Mouse (Mus musculus): ENCODE measurements around the gene Rapgef5.

The Rapgef5 gene

DNA sequence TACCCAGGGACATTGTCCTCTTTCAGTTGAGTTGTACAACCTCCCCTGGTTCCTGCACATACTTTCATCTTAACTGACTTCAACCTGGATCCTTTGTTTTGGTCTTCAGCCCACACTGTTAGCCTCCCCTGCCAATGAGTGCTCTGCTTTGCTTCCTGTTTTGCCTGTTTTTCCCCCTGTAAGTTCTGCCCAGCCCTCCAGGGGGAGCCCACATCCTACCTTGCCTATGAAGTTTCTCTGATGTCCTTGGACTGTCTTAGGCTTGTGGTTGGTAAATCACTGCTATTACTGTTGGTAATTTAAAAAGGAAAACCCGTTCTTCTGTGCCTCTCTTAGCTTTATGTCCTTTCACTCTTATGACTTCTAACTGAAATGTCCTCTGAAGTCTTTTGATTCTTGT lies 69.8 kb downstream of the Rapgef5 start:
- in situ Hi-C loops (cut with MboI; ENCODE audit: low pct_unique_long_range_greater_than_20kb in 1 of 2, low sequenced_read_pairs in 2 of 2, unreplicated experiment in 1 of 2), result loop anchor here (10.0 kb wide), 1 partner anchor 179 kb away; no protein-coding TSS in a partner anchor

DNA sequence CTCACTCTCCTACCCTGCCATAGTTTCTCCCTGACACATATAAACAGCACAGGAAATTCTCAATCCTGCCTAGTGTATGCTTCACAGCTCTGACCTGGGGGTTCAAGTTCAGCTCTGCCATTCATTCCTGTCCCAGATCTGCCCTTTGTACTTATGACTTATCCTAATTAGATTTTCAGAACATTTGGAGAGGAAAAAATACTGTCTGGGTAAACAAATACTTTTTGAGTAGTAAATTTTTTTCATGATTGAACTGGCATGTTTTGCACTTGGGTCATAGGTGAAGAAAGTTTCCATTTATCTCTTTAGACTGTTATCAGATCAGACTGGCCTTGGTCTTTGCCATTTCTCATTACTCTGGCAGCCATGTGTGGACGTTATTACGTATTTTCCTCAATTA lies 72.9 kb downstream of the Rapgef5 start:
- in situ Hi-C loops (cut with MboI; ENCODE audit: low pct_unique_long_range_greater_than_20kb in 1 of 2, low sequenced_read_pairs in 2 of 2, unreplicated experiment in 1 of 2), result loop anchor here (10.0 kb wide), 1 partner anchor 176 kb away; no protein-coding TSS in a partner anchor

DNA sequence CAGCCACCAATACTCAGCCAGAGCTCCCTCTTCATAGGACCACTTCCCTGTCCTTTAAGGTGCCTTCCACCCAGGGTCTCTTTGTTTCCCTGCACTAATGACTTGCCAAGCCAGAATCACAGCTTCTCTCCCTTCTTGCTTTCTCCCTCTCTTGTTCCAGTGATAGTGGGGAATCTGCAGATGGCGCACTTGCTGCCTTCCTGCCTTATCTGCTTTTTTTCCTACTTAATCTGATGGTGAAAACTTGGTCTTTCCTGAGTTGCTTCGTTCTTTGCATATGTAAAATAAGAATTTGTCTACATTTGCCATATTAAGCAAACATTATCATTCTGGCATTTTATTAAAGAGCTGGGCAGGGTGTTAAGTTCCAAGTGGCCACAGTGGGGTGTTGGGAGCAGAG lies 75.7 kb downstream of the Rapgef5 start:
- in situ Hi-C loops (cut with MboI; ENCODE audit: low pct_unique_long_range_greater_than_20kb in 1 of 2, low sequenced_read_pairs in 2 of 2, unreplicated experiment in 1 of 2), result no loop called here

DNA sequence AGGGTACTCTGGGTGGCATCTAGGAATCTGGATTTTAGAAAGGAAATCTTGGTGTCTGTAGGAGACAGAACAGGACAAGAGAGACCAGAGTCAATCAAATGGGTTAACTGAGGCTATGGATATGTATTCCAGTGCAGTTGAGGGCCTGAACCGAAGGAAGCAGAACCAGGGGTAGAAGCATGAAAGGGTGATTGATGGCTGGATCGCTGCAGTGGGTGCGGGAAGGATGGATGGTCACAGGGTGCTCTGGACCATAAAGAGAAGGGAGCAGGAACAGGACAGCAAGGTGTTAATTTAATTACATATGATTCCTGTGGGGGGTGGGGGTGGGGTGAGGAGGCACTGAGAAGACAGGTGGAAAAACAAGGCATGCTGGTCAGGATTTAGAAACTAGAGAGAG lies 76.3 kb downstream of the Rapgef5 start:
- in situ Hi-C loops (cut with MboI; ENCODE audit: low pct_unique_long_range_greater_than_20kb in 1 of 2, low sequenced_read_pairs in 2 of 2, unreplicated experiment in 1 of 2), result no loop called here

DNA sequence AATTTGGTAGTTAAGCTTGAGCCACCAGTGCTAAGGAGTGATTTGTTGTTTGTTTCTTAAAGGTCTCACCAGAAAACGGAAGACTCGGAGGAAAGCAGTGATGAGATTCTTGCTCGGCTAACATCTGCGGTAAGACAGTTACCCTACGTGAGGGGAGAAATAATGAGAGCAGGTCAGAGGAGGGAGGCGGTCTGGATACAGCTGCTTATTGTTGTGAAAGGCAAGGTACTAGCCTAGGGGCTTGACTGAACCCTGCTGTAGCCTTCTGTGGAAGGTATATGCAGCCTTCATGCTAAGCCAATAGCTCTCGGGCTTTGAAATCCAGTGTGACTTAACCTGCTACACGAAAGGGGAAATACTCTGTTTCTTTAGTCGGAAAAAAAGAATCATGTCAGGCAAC lies 78.9 kb downstream of the Rapgef5 start:
- in situ Hi-C loops (cut with MboI; ENCODE audit: low pct_unique_long_range_greater_than_20kb in 1 of 2, low sequenced_read_pairs in 2 of 2, unreplicated experiment in 1 of 2), result no loop called here

DNA sequence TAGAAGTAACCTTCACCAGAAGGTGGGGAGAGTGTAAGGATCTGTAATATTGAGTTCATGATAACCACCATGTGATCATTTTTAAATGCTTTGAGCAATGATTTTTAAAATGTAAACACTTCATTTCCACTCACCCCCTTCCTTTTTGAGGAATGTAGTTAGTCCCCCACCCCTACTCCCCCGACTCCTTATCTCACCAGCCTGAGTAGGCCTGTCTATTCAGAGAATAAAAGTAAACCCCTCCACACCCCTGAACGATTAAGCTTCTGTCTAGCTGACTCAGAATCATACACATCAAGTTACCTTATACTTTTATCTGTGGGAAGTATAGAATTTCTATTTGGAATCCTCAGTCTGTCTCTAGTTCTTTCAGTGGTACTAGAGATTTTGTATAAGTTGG lies 81.9 kb downstream of the Rapgef5 start:
- in situ Hi-C loops (cut with MboI; ENCODE audit: low pct_unique_long_range_greater_than_20kb in 1 of 2, low sequenced_read_pairs in 2 of 2, unreplicated experiment in 1 of 2), result no loop called here

DNA sequence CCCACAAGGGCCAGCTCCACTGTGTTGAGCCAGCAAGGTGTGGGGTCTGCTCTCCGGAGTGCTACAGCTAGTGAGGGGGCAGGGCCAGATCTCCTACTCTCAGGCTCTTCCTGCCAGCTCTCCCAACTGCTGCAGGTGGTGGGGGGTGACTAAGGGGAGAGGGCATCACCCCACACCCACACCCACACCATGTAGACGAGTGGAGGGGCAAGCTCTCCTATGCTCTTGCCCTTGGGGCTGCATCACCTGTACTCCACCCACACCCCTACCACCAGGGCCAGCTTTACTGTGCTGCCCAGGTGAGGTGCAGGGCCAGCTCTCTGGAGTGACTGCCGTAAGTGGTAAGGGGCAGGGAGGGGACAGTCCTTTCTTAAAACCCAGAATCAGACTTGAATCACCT lies 89.7 kb downstream of the Rapgef5 start:
- in situ Hi-C loops (cut with MboI; ENCODE audit: low pct_unique_long_range_greater_than_20kb in 1 of 2, low sequenced_read_pairs in 2 of 2, unreplicated experiment in 1 of 2), result no loop called here

DNA sequence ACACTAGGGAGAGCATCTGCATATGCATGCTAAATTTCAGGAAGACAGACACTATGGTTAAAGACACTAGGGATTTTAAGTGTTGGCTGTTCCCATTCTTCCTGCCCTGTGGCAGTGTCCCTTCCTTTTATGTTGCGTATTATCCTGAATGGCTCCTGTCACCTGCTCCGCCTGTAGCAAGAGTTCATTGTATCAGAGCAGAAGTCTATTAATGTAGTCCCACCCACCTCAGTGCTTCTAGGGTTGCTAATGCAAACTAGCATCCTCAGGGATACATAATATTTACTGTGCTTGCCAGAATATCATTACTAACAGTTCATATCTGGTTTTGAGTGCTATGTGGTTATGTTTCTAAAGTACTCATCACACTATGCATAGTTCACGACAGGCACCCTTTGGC lies 96.4 kb downstream of the Rapgef5 start:
- in situ Hi-C loops (cut with MboI; ENCODE audit: low pct_unique_long_range_greater_than_20kb in 1 of 2, low sequenced_read_pairs in 2 of 2, unreplicated experiment in 1 of 2), result no loop called here

DNA sequence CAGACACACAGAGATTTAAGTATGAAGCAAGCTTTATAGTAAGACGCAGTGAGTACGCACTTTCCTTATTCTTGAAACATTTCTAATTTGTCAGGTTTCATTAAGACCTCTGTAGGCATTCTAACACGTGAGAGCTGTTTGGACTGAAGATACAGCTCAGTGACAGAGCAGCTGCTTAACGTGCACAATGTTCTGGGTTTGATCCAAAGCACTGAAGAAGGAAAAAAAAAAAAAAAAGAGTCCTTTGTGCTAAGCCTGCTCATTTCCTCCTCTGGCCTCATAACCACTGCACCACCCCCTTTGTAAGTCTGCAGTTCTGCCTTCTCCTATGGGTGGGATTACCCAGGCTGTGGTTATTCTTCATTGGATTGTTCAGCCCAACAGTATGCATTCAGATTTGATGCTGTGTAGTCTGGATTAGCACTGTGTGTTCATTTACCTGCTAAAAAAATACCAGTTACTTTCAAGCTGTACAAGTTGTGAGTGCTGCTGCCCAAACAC lies 103.3 kb downstream of the Rapgef5 start:
- in situ Hi-C loops (cut with MboI; ENCODE audit: low pct_unique_long_range_greater_than_20kb in 1 of 2, low sequenced_read_pairs in 2 of 2, unreplicated experiment in 1 of 2), result no loop called here

DNA sequence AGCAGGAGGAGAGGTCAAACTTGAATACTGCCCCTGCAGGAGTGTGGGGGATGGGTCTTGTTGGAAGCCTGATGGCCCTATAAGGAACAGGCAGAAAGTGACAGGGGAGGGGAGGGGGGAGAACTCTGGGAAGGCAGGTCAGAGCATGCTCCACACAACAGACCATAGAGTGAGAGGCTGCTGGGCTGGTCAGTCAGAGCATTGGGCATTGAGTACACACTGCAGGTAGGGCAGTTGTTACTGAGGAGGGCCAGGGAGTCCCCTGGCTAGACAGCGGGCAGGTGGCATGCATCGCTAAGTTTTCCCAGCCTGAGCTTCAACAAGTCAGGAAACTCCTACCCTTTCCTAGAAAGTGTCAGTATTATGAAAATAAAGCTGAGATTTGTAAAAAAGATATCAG lies 106.7 kb downstream of the Rapgef5 start:
- in situ Hi-C loops (cut with MboI; ENCODE audit: low pct_unique_long_range_greater_than_20kb in 1 of 2, low sequenced_read_pairs in 2 of 2, unreplicated experiment in 1 of 2), result no loop called here

DNA sequence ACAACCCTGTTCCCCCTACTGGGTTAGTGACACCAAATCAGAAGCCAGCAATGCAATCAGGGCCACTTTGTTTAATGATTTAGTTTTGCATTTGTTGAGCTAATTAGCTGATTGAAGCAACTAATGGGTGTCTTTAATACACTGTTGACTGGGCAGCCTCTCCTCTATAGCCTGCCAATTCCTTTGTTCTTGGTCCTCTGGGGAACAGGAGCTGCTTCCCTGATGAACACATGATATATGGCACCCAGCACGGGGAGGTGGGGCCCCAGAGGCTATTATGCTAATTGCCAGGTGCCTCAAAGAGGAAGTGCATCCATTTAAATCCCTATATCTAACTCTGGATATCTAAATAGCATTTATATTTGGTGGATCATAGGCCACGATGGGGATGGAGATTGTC lies 111.0 kb downstream of the Rapgef5 start:
- in situ Hi-C loops (cut with MboI; ENCODE audit: low pct_unique_long_range_greater_than_20kb in 1 of 2, low sequenced_read_pairs in 2 of 2, unreplicated experiment in 1 of 2), result no loop called here

DNA sequence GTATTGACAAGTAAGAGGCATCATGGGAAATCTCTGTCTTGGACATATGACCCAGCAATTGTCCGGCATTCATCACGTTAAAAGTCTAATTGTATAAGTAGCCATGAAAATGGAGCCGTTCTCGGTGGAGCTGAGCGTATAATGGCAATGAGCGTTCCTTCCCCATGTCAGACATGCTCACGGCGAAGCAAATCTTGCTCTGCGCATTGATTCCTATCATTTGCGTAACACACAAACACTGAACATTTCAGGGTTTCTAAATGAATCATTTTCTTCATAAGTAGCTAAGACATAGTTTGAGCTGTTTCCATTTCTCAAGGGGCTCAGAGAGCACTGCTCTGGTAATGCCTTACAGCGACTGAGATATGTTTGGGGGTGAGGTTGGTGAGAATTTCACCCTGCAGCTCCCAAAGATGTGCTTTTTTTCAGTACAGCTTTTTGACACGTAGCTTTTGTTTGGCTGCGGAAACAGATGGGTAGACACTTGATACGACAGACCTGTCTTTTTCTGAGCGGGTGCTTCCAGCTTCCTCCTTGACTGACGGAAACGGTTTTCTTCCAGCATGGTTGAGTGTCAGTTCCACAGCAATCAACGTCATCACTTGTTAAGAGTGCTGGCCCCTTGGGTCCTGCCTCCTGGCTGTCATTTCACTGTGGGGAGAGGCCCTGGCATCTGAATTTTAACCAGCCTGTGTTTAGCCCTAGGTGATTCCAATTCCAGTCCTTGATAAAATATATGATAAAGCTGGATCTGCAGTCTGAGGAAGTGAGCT lies 112.2 kb downstream of the Rapgef5 start:
- in situ Hi-C loops (cut with MboI; ENCODE audit: low pct_unique_long_range_greater_than_20kb in 1 of 2, low sequenced_read_pairs in 2 of 2, unreplicated experiment in 1 of 2), result no loop called here

DNA sequence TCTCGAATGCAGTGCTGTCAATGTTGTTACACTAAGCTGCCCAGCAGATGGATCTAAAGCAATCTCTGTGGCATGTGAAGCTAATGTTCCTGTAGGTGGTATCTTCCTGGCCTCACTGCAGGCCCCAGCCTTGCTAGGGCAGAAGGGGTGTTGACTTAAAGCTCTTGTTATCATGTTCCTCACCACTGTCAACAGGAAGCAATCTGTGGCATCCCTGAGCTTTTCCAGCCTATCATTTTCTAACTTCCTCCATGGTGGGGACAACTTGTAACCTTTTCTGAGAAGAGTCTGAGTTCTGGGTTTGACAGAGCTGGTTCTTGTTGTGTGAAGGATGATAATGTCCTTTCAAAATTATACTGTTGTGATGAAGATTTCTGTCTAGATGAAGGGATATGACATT lies 115.9 kb downstream of the Rapgef5 start:
- in situ Hi-C loops (cut with MboI; ENCODE audit: low pct_unique_long_range_greater_than_20kb in 1 of 2, low sequenced_read_pairs in 2 of 2, unreplicated experiment in 1 of 2), result no loop called here

DNA sequence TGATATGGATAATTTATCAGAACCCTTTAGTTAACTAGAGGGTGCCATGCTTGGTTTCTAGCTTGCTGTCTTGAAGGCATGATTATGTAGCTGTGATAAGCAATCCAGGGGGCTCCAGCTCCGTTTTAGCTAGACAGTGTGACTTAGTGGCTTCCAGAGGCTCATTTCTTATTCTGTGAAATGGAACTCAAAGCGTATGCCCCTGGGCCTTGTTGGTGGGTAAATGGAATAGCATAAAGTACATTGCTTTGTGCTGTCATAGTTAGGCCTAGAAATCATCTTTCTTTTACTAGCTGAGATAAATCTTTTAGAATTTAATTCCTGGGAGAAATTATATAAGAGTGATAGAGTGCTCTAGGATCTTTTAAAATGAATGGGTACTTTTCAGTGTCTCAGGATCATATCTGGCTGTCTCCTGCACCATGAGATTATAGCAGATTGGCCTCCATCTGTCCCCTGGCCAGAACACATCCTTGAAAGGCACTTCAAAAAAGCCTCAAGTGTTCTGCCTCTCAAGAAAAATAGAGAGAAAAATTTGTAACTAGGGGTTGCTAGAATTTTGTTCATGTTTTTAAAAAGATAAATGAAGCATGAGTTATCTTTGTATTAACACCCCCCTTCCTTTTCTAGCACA lies 120.0 kb downstream of the Rapgef5 start:
- in situ Hi-C loops (cut with MboI; ENCODE audit: low pct_unique_long_range_greater_than_20kb in 1 of 2, low sequenced_read_pairs in 2 of 2, unreplicated experiment in 1 of 2), result no loop called here

DNA sequence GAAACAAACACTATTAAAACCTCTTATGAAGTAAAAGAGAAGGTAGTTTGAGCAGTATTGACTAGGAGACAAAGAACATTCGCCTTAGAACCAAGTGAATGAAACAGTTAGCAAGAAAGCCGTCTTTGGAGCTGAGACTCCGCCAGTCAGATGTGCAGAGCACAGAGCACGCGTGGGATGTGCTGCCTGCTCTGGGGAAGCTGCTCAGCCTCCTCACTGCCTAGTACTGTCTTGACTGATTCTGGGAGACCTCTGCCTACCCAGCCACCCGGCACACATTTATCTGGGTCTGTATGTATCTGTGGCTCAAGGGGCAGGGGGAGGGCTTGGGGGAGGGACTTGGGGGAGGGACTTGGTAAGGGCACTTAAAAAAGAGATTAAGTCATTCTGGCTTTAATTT lies 120.7 kb downstream of the Rapgef5 start:
- in situ Hi-C loops (cut with MboI; ENCODE audit: low pct_unique_long_range_greater_than_20kb in 1 of 2, low sequenced_read_pairs in 2 of 2, unreplicated experiment in 1 of 2), result no loop called here

DNA sequence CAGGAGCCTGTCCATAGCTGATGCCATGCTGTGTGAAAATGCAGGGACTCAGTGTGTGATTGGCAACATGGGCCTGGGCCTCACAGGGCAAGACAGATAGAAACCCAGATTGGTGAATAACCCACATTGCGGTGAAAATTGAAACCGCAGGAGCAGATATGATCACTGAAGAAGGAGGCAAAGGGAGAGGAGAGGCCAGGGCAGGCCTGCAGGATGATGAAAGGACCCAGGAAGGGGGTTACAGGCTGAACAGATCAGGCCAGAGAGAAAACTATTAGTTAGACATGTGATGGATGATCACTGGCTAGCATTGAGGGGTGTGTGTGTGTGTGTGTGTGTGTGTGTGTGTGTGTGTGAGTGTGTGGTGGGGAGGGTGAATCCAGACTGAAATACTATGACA lies 122.6 kb downstream of the Rapgef5 start:
- in situ Hi-C loops (cut with MboI; ENCODE audit: low pct_unique_long_range_greater_than_20kb in 1 of 2, low sequenced_read_pairs in 2 of 2, unreplicated experiment in 1 of 2), result no loop called here

DNA sequence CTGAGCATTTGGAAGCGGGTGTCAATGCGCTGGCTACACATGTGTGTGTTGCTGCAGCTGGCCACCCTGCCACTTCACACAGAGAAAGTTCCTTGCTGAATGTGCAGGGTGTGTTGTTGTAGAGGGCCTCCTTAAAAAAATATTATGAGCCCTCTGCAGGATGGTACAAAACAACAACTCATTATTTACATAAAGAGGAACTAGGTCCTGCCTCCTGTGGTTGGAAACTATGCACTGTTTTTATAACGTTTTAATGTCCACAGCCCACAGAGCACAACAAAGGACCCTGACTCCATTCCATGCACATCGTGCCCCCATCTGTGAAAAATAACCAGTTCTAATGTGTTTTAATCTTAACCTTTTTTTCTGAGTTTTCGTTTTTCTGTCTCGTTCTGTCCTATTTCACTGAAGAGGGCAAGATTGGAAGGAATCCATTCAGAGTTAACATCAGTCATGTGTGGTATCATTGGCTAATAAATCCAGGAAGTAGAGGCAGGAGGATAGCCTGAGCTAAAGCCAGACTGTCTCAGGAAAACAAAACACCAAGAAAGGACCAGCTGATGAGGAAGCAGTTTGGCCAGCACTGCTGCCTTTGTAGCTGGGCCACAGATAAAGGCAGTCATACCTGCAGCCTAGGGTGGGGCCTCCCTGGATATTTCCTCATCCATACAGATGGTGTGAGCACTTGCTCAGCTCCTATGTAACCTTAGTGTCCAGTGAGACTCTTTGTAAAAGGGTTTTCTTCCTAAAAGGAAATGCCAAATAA lies 123.3 kb downstream of the Rapgef5 start:
- in situ Hi-C loops (cut with MboI; ENCODE audit: low pct_unique_long_range_greater_than_20kb in 1 of 2, low sequenced_read_pairs in 2 of 2, unreplicated experiment in 1 of 2), result no loop called here

DNA sequence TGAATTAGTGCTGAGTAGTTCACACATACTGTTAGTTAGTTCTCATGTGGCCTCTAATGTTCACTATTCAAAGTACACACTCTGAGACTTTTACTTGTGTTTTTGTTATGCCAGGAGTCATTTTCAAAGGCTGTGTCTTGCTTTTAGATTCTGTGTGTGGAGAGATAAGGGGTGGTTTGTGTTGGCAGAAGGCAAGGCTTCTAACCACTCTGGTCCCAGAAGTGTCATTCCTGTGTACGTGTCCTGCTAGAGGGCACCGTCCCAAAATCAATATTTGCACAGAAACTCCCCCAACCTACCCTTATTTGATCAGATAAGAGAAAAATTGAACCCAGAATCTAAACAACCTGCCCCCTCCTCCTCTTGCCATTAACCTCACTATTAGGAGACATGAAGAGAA lies 126.2 kb downstream of the Rapgef5 start:
- in situ Hi-C loops (cut with MboI; ENCODE audit: low pct_unique_long_range_greater_than_20kb in 1 of 2, low sequenced_read_pairs in 2 of 2, unreplicated experiment in 1 of 2), result no loop called here

DNA sequence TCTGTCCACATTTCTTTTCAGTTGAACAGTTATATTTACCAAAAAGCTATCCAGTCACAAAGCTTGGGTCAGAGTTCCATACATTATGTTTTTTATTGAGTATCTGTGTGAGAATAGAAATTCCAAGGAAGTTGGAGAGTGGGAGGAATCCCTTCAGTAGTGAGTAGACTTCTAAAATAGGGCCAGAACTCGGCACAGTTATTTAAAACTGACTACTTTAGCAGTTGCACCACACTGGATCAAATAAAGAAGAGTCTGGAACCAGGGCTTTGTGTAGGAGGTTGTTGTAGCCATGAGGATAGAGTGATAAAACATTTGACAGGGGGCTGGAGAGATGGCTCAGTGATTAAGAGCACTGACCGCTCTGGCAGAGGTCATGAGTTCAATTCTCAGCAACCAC lies 129.5 kb downstream of the Rapgef5 start:
- in situ Hi-C loops (cut with MboI; ENCODE audit: low pct_unique_long_range_greater_than_20kb in 1 of 2, low sequenced_read_pairs in 2 of 2, unreplicated experiment in 1 of 2), result no loop called here
